In the genomic region with DNA sequence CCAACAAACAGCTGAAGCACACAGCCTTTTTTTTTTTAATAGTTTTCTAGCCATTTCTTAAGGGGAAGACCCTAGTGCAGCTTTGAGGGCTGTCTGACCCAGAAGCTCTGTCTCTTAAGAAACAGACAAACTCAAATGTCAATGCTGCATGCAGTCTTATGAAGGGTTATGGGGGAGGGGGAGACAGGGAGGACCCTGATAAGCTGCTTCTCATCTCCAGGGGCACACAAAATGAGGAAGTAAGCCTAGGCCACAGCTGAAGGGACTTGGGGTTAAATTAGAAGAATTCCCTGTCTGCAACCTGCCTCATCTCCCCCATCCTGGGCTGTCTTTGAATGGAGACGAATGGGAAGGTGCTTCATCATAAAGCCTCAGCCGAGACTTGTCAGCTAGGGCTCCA, we compare ENCODE assay signal across 22 mouse cellular contexts. TPM values are rescaled to one million over a fixed set of nuclear protein-coding genes. Genes with fewer than 3 reads are reported as not detected.
DNase-seq lines count a peak whose midpoint lies in the region; TF ChIP-seq lines count a peak whose summit lies in the region.
"Had no signal": no experiment of that assay in that cellular context is flagged by ENCODE, and none has a peak within 500 bp of the region (broad histone marks: within the 10 kb centered on the region; RNA-seq: fewer than 3 reads in every experiment).

No protein-coding gene starts in this region.

- in situ Hi-C loops in CH12.LX (cut with MboI; ENCODE audit: low pct_ligation_motif_present, low pct_unique_long_range_greater_than_20kb, low sequenced_read_pairs) = no loop called here

- dilution Hi-C loops in CH12.LX (cut with MboI; ENCODE audit: extremely low pct_ligation_motif_present, extremely low pct_unique_long_range_greater_than_20kb, low sequenced_read_pairs) = no loop called here

- no peak overlapping the region for H3K27ac ChIP-seq in CH12.LX (ENCODE audit: insufficient read depth, low read depth)
- H3K27ac ChIP-seq: embryonic facial prominence, embryonic 13.5 days; embryonic facial prominence, embryonic 15.5 days; forebrain, embryonic 10.5 days; forebrain, embryonic 12.5 days had no signal

- H3K4me1 ChIP-seq in CH12.LX (ENCODE audit: control insufficient read depth in 1 of 2, insufficient read depth in 2 of 2) = peaks cover 2 to 16% of the 10 kb centered on the region in 2 experiments
- H3K4me1 ChIP-seq: forebrain, embryonic 10.5 days; forebrain, embryonic 12.5 days had no signal

- H3K79me2 ChIP-seq in CH12.LX (replicated peaks; ENCODE audit: control insufficient read depth, extremely low read depth, insufficient read depth, poor library complexity, severe bottlenecking) = no peaks in the 10 kb centered on the region

- no peak for TF ChIP-seq RAD21 in CH12.LX (IDR thresholded peaks at IDR 0.05; ENCODE audit: low read depth, low read length)

- H3K36me3 ChIP-seq in CH12.LX (replicated peaks in 1 of 2; ENCODE audit: control insufficient read depth in 1 of 2, insufficient read depth in 1 of 2, low read length in 1 of 2) = no peaks in the 10 kb centered on the region
- H3K36me3 ChIP-seq: embryonic facial prominence, embryonic 13.5 days; embryonic facial prominence, embryonic 15.5 days; forebrain, embryonic 10.5 days; forebrain, embryonic 12.5 days had no signal

- H3K27me3 ChIP-seq in CH12.LX (replicated peaks) = no peaks in the 10 kb centered on the region
- H3K27me3 ChIP-seq: embryonic facial prominence, embryonic 13.5 days; embryonic facial prominence, embryonic 15.5 days; forebrain, embryonic 12.5 days had no signal

- H3K4me2 ChIP-seq in CH12.LX (ENCODE audit: insufficient read depth, low read depth, poor library complexity, severe bottlenecking) = no peak overlapping the region
- H3K4me2 ChIP-seq: embryonic facial prominence, embryonic 13.5 days; embryonic facial prominence, embryonic 15.5 days; forebrain, embryonic 12.5 days had no signal

- no peaks in the 10 kb centered on the region for H3K9me3 ChIP-seq in CH12.LX (replicated peaks; ENCODE audit: low read length)
- H3K9me3 ChIP-seq: embryonic facial prominence, embryonic 13.5 days; embryonic facial prominence, embryonic 15.5 days; forebrain, embryonic 10.5 days; forebrain, embryonic 12.5 days had no signal

- no peak overlapping the region for H3K4me3 ChIP-seq in CH12.LX (replicated peaks in 1 of 3; ENCODE audit: low read depth in 2 of 3, low read length in 2 of 3, poor library complexity in 1 of 3)
- H3K4me3 ChIP-seq: embryonic facial prominence, embryonic 13.5 days; embryonic facial prominence, embryonic 15.5 days; erythroblast, embryonic 14.5 days; forebrain, embryonic 10.5 days; forebrain, embryonic 12.5 days had no signal

- TF ChIP-seq CTCF in CH12.LX (conservative IDR thresholded peaks at IDR 0.05 in 1 of 2, IDR thresholded peaks at IDR 0.05 in 1 of 2; ENCODE audit: low read depth in 2 of 2, low read length in 2 of 2) = no peak

- H3K9ac ChIP-seq in CH12.LX (ENCODE audit: insufficient read depth, low read depth) = no peak overlapping the region
- H3K9ac ChIP-seq: embryonic facial prominence, embryonic 13.5 days; embryonic facial prominence, embryonic 15.5 days; forebrain, embryonic 12.5 days had no signal

- no peak for TF ChIP-seq POLR2A in CH12.LX (IDR thresholded peaks at IDR 0.05; ENCODE audit: low read depth, low read length)

- no peak for TF ChIP-seq EP300 in CH12.LX (IDR thresholded peaks at IDR 0.05; ENCODE audit: low read length)

- DNase-seq in A20 (ENCODE audit: low read depth, low spot score) (peak; percentile 44), CH12.LX (ENCODE audit: extremely low read depth) (peak; percentile 21), MEL-GATA-1-ER (ENCODE audit: extremely low read depth, low read depth) (peak; percentile 67)
- DNase-seq in spleen, postnatal 4 days (ENCODE audit: low spot score in 2 of 2) = no peak
- no peak for DNase-seq in adrenal gland, postnatal 4 days (ENCODE audit: low spot score in 2 of 2)
- DNase-seq in right cerebral cortex, adult 2 months (ENCODE audit: low spot score in 2 of 2) = no peak
- DNase-seq: adrenal gland, adult 2 months; adrenal gland, postnatal 10 days; adrenal gland, postnatal 25 days; B cell, adult 2 months; cerebellum, adult 11-12 months; cerebellum, adult 2 months; cerebellum, adult 9-10 months; cerebellum, postnatal 10 days; cerebellum, postnatal 25 days; embryo, embryonic 11 days had no signal

TF ChIP-seq in CH12.LX, 34 proteins besides CTCF, POLR2A, EP300 and RAD21:
- TF ChIP-seq UBTF (IDR thresholded peaks at IDR 0.05; ENCODE audit: low read depth, low read length) = no peak
- TF ChIP-seq NELFE (IDR thresholded peaks at IDR 0.05; ENCODE audit: low read depth, low read length) = no peak
- no peak for TF ChIP-seq RCOR1 (conservative IDR thresholded peaks at IDR 0.05; ENCODE audit: low read depth, low read length)
- TF ChIP-seq MAX (IDR thresholded peaks at IDR 0.05; ENCODE audit: low read length) = no peak
- TF ChIP-seq NRF1 (IDR thresholded peaks at IDR 0.05; ENCODE audit: low read depth, low read length) = no peak
- no peak for TF ChIP-seq TCF12 (IDR thresholded peaks at IDR 0.05; ENCODE audit: low read depth, low read length)
- no peak for TF ChIP-seq TBP (conservative IDR thresholded peaks at IDR 0.05; ENCODE audit: low read depth, low read length)
- no peak for TF ChIP-seq ETS1 (conservative IDR thresholded peaks at IDR 0.05; ENCODE audit: low read depth, low read length)
- no peak for TF ChIP-seq MXI1 (IDR thresholded peaks at IDR 0.05; ENCODE audit: low read depth, low read length)
- no peak for TF ChIP-seq E2F4 (IDR thresholded peaks at IDR 0.05; ENCODE audit: insufficient replicate concordance, low read depth, low read length)
- no peak for TF ChIP-seq ELF1 (IDR thresholded peaks at IDR 0.05; ENCODE audit: low read depth, low read length)
- TF ChIP-seq CHD2 (IDR thresholded peaks at IDR 0.05; ENCODE audit: low read length) = no peak
- TF ChIP-seq MAZ (IDR thresholded peaks at IDR 0.05; ENCODE audit: low read depth, low read length) = no peak
- TF ChIP-seq SMC3 (IDR thresholded peaks at IDR 0.05; ENCODE audit: low read depth, low read length) = no peak
- TF ChIP-seq MYC (IDR thresholded peaks at IDR 0.05; ENCODE audit: low read depth, low read length) = no peak
- no peak for TF ChIP-seq SIN3A (IDR thresholded peaks at IDR 0.05; ENCODE audit: low read length)

RNA-seq across cellular contexts. Expression of gene Fndc1, which starts 19.1 kb away (rescaled TPM):
- total RNA-seq in CH12.LX (2012; rRNA removed) (0.17 and 0.25 TPM in 2 replicates), CH12.LX (2014; rRNA removed) (0.05 and 0.34 TPM in 2 replicates)
- polyA plus RNA-seq in CH12.LX (2012; ENCODE audit: insufficient read length, low read depth) = 0.14 TPM in 1 of 2 replicates, not detected in the other
- total RNA-seq in adrenal gland, postnatal 4 days (2021) = 10 to 100 TPM; 38.7 to 48.5 TPM
- polyA plus RNA-seq: CD4-positive, CD25-positive, alpha-beta regulatory T cell, adult 4 months; erythroblast, embryonic 14.5 days had no signal

Comparison
In these comparisons a context has a peak if more than half of its experiments do, and no peak if none do; other contexts are left out.
1. DNase-seq: peak in A20 (single experiment), CH12.LX (single experiment) and MEL-GATA-1-ER (single experiment); none in spleen, postnatal 4 days (0 of 2), adrenal gland, postnatal 4 days (0 of 2) and right cerebral cortex, adult 2 months (0 of 2).
2. RNA of gene Fndc1, which starts 19.1 kb away (total RNA-seq): 38.7 to 48.5 TPM in adrenal gland, postnatal 4 days; 0.05 to 0.34 TPM in CH12.LX; every median in the first group is over 10 times any median in the second.